Mouse (Mus musculus) mouse embryonic stem cell (cell line): ENCODE results near the gene Tmc8.
"Not testable (repeated sequence)": the region's sequence is repeated elsewhere in the genome, so short reads cannot be mapped to it uniquely, and the experiment has no call there.

ENCODE experiments used
- in situ Hi-C, 2 experiments: fragments of 300-500 bp; cut with MboI; formaldehyde crosslinking; loops; 1 replicate in 1 of 2; 3 replicates in 1 of 2; pipeline ENCODE4 v1.14.3; 2019 to 2020; ENCODE audit warnings: low sequenced_read_pairs in 2 of 2, low pct_unique_long_range_greater_than_20kb in 1 of 2, mixed read lengths in 1 of 2; ENCODE audit not compliant: unreplicated experiment in 1 of 2

Tmc8 gene

DNA sequence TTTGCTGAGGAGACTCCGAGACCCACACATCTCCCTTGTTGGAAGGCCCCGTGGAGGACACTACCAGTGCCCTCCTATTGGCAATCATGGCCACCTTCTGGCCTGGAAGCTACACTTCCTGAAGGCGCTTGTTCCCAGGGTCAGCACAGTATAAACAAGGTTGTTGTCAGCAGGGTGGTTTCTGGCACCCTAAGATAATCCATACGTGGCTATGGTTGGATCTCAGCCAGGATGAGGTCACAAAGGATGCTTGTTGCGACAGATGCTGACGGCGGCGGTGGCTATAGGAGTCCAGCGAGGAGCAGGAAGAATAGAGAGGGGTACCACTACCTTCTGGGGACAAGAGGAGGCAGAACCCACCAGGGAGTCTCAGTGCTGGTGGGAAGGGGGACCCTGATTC lies 48.5 kb downstream of the Tmc8 start:
- in situ Hi-C loops: no loop called here

DNA sequence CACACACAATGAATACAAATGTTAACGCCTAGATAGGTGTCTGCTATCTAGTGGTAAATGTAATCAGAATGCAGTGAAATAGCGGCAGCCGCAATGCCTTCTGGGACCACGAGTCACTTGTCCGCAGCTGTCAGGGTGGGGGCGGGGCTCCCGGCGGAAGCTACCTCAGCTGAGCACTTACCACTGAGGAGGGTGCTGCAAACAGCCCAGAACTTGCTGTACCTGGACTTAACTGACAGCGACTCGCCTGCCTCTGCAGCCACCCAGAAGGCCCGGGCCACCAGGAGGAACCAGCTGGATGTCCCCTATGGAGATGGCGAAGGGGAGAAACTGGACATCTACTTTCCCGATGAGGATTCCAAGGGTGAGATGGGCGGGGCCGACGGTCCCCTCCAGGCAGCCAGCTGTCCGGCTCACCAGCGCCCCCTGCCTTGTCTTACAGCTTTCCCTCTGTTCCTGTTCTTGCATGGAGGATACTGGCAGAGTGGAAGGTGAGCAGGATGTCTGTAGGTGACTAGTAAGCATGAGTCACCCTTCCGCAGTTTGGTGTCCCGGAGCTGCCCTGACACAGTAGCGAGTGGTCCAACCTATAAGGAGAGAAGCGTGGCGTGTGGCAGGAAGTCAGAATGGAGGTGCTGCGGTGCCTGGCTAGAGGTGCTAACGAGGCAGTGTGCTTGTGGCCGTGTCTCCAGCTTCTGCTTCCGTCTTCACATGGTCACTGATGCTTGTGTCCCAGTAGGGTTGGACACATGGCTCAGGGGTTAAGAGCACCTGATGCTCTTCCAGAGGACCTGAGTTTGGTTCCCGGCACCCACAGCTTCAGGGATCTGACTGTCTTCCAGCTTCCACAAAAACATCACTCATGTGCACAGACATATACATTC lies 50.5 kb downstream of the Tmc8 start:
- in situ Hi-C loops: no loop called here

DNA sequence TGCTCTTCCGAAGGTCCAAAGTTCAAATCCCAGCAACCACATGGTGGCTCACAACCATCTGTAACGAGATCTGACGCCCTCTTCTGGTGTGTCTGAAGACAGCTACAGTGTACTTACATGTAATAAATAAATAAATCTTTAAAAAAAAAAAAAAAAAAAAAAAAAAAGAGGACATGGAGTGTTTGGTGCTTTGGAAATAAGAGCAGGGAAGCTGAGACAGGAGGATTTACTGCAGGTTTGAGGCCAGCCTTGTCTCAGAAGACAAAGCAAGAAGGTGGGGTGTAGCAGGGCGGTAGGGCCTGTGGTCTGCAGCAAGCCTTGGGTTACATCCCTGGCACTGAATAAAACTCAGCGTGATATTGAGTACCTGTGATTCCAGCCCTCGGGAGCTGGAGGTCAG lies 51.6 kb downstream of the Tmc8 start:
- in situ Hi-C loops: not testable (repeated sequence)

DNA sequence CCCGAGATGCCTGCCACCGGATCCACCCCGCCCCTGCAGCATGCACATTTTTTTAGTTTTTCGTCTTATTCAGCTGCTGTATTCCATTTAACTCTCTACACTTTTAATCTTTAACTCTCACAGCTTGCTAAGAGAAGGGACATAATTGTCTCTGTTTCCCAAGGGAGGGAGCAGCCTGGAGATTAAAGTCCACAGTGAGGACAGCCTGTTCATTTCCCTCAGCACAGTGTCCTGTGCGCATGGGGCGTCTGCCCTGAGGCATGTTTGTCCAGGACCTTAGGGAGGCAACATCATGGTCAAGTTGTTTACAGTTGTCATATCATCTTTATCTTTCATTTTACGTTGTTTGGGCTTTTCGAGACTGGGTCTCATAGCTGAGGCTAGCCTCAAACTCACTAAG lies 52.2 kb downstream of the Tmc8 start:
- in situ Hi-C loops: no loop called here

DNA sequence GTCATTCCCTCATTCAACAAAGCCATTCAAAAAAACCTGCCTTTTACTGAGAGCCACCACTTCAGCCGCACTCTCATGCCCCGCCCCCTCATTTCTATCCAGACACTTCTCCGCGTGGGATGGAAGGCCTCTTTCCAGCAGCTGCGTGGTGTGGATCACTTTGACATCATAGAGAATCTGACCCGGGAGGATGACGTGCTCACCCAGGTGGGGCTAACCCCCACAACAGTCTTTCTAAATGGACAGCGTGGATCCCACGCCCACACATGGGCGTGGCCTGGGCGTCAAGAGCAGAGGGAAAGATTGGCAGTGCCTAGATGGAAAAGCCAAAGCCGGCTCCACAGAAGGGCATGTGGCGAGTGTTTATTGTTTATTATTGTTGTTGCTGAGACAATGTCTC lies 54.4 kb downstream of the Tmc8 start:
- in situ Hi-C loops: no loop called here

DNA sequence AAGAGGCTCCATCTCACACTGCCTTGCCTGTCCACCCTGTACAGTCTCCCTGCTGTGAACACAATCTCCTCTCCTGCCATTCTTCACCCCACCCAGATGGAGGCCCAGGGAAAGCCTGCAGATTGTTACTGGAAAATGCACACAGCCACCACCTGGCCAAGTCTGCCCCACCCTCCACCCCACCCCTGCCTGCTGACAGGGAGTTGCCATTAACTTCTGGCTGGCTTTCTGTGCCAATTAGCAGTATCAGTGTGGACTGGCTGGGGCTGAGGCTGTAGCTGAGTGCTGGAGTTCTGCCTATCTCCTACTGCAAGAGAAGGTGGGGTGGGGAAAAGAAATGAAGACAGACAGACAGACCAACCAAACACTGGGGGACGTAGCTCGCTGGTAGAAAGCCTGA lies 56.7 kb downstream of the Tmc8 start:
- in situ Hi-C loops: no loop called here

DNA sequence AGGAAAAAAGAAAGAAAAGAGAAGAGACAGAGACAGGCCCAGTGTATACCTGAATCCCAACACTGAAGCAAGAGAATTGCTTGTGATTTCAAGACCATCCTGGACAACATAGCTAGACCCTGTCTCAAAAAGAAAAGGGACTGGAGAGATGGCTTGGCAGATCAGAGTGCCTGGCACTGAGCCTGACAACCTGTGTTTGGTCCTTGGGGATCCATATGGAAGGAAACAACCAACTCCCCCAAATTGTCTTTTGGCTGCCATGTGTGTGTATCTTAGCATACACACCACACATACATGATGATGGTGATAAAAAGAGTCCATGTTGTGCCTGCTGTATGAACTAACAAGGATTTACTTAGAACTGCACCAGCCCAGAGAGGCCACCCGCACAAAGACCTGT lies 57.1 kb downstream of the Tmc8 start:
- in situ Hi-C loops: no loop called here

DNA sequence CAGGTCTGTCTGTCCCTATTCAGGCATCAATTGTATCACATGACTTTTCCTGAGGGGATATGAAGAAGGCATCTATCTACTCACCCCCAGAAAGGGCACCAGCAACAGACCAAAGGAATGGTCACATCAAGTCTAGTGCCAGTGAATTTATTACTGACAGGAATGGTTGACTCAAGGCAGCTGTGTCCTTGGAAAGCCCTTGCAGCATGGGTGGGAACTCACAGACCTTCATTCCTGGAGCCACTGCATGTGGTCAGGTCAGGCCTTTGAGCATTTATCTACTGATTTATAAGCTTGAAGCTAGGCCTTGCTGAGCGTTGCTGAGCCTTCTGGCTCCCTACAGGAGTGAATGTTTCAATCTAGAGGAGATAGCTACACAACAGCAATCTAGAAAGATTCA lies 59.0 kb downstream of the Tmc8 start:
- in situ Hi-C loops: no loop called here
